Mouse (Mus musculus) liver, embryonic 13.5 days (tissue): ENCODE measurements at regions not wholly inside any gene's neighbourhood (a gene's known extent, or its start where the extent isn't known, plus 50 kb on each side); places are given as distances from the start of the nearest gene placed in this dataset.

Experiments
- ATAC-seq: fragments of 200-750 bp; cut with Nextera tagmentation; 2 replicates; pipeline ENCODE4 v1.8.0; 2017; ENCODE audit warnings: low read depth, mild to moderate bottlenecking, moderate number of reproducible peaks, moderate library complexity
- DNase-seq: peaks from one replicate; pipeline ENCODE4 v3.0.0; 2022
- H3K27ac ChIP-seq: fragments of 300-500 bp; sonication (generic); 2 replicates; pipeline ENCODE4 v1.5.1; 2015; ENCODE audit warnings: moderate library complexity, mild to moderate bottlenecking, inconsistent platforms
- H3K27me3 ChIP-seq: fragments of 300-500 bp; sonication (generic); 2 replicates; pipeline ENCODE4 v1.6.1; 2015; ENCODE audit warnings: mild to moderate bottlenecking, inconsistent platforms
- H3K36me3 ChIP-seq: fragments of 300-500 bp; sonication (generic); 2 replicates; pipeline ENCODE4 v1.6.1; 2015; ENCODE audit warnings: mild to moderate bottlenecking, inconsistent platforms
- H3K4me1 ChIP-seq: fragments of 300-500 bp; sonication (generic); replicated peaks from 2 replicates; pipeline ENCODE4 v1.6.1; 2015; ENCODE audit warnings: inconsistent platforms
- H3K4me2 ChIP-seq: fragments of 300-500 bp; sonication (generic); 2 replicates; pipeline ENCODE4 v1.6.1; 2015; ENCODE audit warnings: inconsistent platforms, mild to moderate bottlenecking, moderate library complexity
- H3K4me3 ChIP-seq: fragments of 300-500 bp; sonication (generic); replicated peaks from 2 replicates; pipeline ENCODE4 v1.5.1; 2015; ENCODE audit warnings: mild to moderate bottlenecking, inconsistent platforms
- H3K9ac ChIP-seq: fragments of 300-500 bp; sonication (generic); 2 replicates; pipeline ENCODE4 v1.6.1; 2015; ENCODE audit warnings: mild to moderate bottlenecking, inconsistent platforms
- H3K9me3 ChIP-seq: fragments of 300-500 bp; sonication (generic); replicated peaks from 2 replicates; pipeline ENCODE4 v1.6.1; 2016; ENCODE audit warnings: inconsistent platforms
- WGBS: fragments of 180-500 bp; shearing (Covaris S2); methylation state at CpG from one replicate; pipeline ENCODE4 v1.1.7; 2015; ENCODE audit not compliant: insufficient replicate concordance; 5-methylcytosine and 5-hydroxymethylcytosine counted together

DNA sequence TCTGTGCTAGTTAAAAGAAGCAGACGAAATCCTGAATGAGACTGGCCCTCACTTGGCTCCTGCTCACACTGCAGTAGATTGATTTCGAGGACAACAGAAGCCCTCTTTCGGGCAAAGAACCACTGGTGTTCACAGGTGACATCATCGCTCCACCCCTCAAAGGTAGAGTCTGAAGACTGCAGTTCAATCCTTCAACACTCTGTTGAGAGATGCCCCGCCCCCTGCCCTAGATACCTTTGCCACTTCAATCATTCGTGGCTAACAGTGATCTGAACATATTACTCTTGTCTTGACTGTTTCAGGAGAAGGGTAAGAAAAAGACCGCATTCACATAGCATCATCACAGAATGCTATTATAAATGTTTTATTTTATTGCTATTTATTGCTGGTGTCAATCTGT is 205.5 kb upstream of the Gadl1 start:
- Histone ChIP-seq H3K4me1 (peaks cover 7% of the 10 kb centered on the region; the same call in 1 of the 2 replicates), H3K27ac (no peak overlapping the region), H3K27me3 (no peaks in the 10 kb centered on the region), H3K4me3 (no peak overlapping the region), H3K9me3 (no peaks in the 10 kb centered on the region), H3K9ac (no peak overlapping the region), H3K4me2 (no peak overlapping the region), H3K36me3 (no peaks in the 10 kb centered on the region)
- no peak for DNase-seq
- WGBS, result 64% methylated on average over 7 of the region's 7 CpGs
- ATAC-seq, result no peak

DNA sequence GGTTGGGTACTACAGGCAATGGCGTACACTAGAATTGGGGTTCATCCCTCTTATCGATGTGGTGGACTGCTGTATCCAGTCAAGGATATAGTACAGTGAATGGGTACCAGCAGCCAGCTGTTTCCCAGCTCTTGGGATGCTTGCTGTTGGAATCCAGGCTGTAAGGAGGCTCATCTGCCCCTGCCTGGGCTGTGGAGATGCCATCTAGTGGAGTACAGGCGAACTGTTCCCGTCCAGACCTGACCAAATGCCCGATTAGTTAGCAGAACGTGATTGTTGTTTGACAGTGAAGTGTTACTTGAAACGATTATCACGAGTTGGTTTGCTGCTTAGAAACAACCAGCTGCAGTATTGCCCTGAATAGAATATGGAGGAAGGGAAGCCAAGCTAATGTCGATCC is 205.0 kb upstream of the Gadl1 start:
- Histone ChIP-seq H3K27me3 (no peaks in the 10 kb centered on the region), H3K4me2 (no peak overlapping the region), H3K4me1 (peaks cover 10% of the 10 kb centered on the region; the same call in 1 of the 2 replicates), H3K36me3 (no peaks in the 10 kb centered on the region), H3K4me3 (no peak overlapping the region), H3K9ac (no peak overlapping the region), H3K27ac (no peak overlapping the region), H3K9me3 (no peaks in the 10 kb centered on the region)
- ATAC-seq (0 out of 2 replicates have a peak, but pooled peaks have one; percentile 24), DNase-seq (no peak)
- WGBS, result 27% methylated on average over 9 of the region's 9 CpGs

DNA sequence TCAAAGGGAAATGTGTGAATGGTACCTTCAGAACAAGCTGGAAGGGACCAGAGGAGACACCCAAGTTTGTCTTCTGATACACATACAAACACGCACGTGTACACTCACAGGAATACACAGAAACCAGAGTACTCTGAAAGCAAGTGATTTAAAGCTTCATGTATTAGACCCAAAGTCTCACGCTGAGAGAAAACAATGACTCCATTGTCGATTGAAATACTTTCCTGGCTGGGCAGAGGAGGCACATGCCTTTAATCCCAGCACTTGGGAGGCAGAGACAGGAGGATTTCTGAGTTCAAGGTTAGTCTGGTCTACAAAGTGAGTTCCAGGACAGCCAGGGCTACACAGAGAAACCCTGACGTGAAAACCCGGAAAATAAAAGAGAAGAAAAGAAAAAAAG is 203.5 kb upstream of the Gadl1 start:
- Histone ChIP-seq H3K9me3 (no peaks in the 10 kb centered on the region), H3K4me1 (peaks cover 10% of the 10 kb centered on the region; the same call in 1 of the 2 replicates), H3K27ac (no peak overlapping the region), H3K4me3 (no peak overlapping the region), H3K36me3 (no peaks in the 10 kb centered on the region), H3K9ac (no peak overlapping the region), H3K27me3 (no peaks in the 10 kb centered on the region), H3K4me2 (no peak overlapping the region)
- no peak for ATAC-seq
- no peak for DNase-seq
- WGBS, result 57% methylated on average over 6 of the region's 6 CpGs

DNA sequence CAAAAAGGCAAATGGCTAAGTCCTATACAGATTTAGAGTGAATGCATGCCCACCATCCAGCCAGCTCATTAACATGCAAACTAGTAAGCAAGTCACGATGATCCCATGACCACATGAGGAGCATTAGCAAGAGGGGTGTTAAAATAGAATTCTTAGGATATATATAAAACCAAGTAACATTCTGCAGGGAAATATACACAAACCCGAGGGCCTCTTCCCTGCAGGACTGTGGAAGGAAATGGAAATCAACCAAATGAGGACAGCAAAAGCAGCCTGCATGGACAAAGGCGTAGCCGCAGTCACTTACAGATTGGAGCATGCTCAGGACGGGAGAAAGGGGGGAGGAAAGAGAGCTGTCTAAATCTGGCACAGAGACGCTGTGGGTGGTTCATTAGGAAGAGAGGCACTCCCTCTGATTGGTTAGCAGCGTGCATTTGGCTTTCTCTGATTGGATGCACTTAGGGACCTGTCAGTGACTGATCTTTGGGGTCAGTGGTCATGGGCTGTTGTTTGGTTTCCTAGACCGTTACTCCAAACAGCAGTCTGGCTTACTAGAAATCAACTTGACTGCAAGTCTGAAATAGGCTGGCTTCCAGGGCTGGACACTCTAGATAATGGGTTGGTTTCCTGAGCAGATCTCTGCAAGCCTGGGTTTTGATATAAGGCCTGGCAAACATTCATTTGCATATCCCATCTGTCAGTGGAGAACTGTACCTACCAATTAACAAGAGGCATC is 200.9 kb upstream of the Gadl1 start:
- Histone ChIP-seq H3K4me1 (peaks cover 10% of the 10 kb centered on the region; the same call in 1 of the 2 replicates), H3K27ac (no peak overlapping the region), H3K4me2 (no peak overlapping the region), H3K4me3 (no peak overlapping the region), H3K36me3 (no peaks in the 10 kb centered on the region), H3K9me3 (no peaks in the 10 kb centered on the region), H3K9ac (no peak overlapping the region), H3K27me3 (no peaks in the 10 kb centered on the region)
- WGBS, result 7% methylated on average over 8 of the region's 8 CpGs
- DNase-seq (peak; percentile 29), ATAC-seq (peak; percentile 83)

DNA sequence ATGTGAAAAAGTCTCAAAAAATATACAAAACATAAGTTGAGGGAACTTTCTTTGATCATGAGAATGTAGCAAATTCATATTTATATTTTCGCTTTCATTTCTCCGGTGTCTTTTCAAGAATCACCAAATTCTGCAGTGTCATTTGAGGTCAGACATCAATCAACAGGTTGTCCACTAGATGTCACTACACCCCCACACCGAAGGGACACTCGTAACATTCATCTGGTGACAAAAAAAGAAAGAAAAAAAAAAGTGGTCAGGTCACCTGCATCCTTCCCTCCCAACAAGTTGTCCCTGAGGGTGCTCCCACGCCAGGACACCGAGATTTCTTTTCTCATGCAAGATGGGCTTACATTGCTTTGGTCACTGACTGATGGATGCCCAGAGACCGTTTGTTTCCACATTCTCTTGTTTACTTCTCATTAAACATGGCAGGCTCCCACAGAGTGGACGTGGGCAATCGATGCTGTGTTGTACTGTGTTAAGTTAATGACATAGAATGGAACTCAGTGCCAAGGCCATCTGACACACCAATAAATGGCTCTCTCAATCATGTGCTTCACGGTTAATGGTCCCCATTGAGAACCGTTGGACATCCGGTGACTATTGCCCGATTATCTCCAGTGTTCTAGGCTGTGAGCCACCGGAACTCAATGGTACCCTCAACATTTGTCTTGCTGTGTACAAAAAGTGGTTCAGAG is 199.1 kb upstream of the Gadl1 start:
- Histone ChIP-seq H3K4me3 (no peak overlapping the region), H3K27me3 (no peaks in the 10 kb centered on the region), H3K4me2 (no peak overlapping the region), H3K9me3 (no peaks in the 10 kb centered on the region), H3K9ac (no peak overlapping the region), H3K27ac (no peak overlapping the region), H3K4me1 (peaks cover 10% of the 10 kb centered on the region; the same call in 1 of the 2 replicates), H3K36me3 (no peaks in the 10 kb centered on the region)
- WGBS, result 59% methylated on average over 14 of the region's 14 CpGs
- DNase-seq (no peak), ATAC-seq (no peak)

DNA sequence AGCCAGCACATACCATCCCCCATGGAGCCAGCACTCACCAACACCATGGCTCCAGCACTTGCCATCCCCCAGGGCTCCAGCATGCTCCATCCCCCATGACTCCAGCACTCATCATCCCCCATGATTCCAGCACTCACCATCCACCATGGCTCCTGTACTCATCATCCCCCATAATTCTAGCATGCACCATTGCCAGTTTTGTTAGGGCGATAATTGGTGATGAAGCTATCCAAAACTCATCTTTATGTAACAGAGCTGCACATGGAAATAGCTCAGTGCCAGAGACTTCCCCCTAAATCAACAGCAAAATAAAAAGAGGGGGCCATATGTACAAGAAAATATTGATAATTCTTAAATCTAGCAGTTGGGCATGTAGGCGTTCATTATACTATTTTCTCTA is 188.9 kb upstream of the Gadl1 start:
- H3K36me3 ChIP-seq, result no peaks in the 10 kb centered on the region
- H3K4me1 ChIP-seq, result no peaks in the 10 kb centered on the region
- H3K4me3 ChIP-seq, result no peak overlapping the region
- no peak for ATAC-seq
- no peak for DNase-seq
- 76% methylated on average over 2 of the region's 2 CpGs for WGBS
- H3K9me3 ChIP-seq, result no peaks in the 10 kb centered on the region
- H3K27me3 ChIP-seq, result no peaks in the 10 kb centered on the region
- no peak overlapping the region for H3K4me2 ChIP-seq
- no peak overlapping the region for H3K27ac ChIP-seq
- no peak overlapping the region for H3K9ac ChIP-seq

DNA sequence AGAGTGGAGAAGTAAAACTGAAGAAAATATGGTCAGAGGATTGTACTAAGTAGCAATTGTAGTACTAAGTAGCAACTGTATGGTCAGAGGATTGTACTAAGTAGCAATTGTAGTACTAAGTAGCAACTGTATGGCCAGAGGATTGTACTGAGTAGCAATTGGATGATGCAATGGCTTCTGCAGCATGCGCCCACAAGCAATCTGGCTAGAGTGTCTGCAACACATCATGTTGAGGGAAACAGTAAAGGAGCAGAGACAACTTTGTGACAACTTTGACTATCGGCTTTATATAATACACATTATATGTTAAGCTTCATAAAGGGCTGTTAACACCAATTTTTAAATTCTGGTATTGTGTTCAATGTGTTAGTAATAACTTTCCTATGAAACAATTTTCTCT is 188.4 kb upstream of the Gadl1 start:
- no peak overlapping the region for H3K9ac ChIP-seq
- H3K4me3 ChIP-seq, result no peak overlapping the region
- H3K4me2 ChIP-seq, result no peak overlapping the region
- H3K27me3 ChIP-seq, result no peaks in the 10 kb centered on the region
- H3K27ac ChIP-seq, result no peak overlapping the region
- DNase-seq (no peak), ATAC-seq (no peak)
- WGBS, result 75% methylated on average over 2 of the region's 2 CpGs
- no peaks in the 10 kb centered on the region for H3K9me3 ChIP-seq
- H3K36me3 ChIP-seq, result no peaks in the 10 kb centered on the region
- H3K4me1 ChIP-seq, result no peaks in the 10 kb centered on the region

DNA sequence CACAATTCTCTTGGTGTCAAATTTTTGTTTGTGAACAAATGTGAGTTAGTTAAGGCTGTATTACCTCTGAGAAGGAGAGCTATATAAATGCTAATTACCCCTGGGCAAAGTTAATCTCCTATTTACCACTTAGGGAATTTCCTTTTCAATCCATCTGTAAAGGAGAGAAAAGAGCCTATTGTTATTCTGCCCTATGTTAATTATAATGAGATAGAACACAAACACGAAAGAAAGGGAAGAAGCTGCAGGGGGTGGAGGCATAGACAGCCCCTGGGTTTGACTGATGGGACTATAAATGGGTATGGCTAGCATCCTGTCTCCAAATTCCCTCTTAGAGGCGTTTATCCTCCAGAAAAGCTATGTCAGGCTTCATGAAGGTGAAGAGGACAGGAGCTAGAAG is 185.2 kb upstream of the Gadl1 start:
- H3K9ac ChIP-seq, result no peak overlapping the region
- H3K9me3 ChIP-seq, result no peaks in the 10 kb centered on the region
- no peaks in the 10 kb centered on the region for H3K36me3 ChIP-seq
- DNase-seq, result no peak
- no peak overlapping the region for H3K27ac ChIP-seq
- no peak for ATAC-seq
- H3K4me1 ChIP-seq, result no peaks in the 10 kb centered on the region
- 37% methylated on average over 2 of the region's 2 CpGs for WGBS
- H3K4me2 ChIP-seq, result no peak overlapping the region
- no peak overlapping the region for H3K4me3 ChIP-seq
- no peaks in the 10 kb centered on the region for H3K27me3 ChIP-seq

DNA sequence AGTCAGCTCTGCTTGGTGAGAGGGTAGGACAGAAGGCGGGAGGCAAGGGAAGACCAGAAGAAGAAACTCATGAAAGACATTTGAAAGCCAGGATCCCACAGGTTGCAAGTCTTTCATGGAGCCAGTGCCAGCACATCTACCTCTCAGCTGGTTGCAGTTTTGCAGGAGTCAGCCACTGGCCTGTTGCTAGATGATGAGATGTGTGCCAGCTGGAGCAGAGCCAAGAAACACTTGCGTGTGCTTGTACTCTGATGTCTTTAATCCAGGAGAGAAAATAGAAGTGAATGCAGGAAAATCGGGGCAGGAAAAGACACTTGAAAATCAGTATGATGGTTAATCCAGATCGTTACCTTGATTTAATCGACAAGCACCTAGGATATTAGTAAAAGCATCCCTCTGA is 181.9 kb upstream of the Gadl1 start:
- Histone ChIP-seq H3K4me2 (no peak overlapping the region), H3K9me3 (no peaks in the 10 kb centered on the region), H3K27ac (no peak overlapping the region), H3K9ac (no peak overlapping the region), H3K4me3 (no peak overlapping the region), H3K36me3 (no peaks in the 10 kb centered on the region), H3K4me1 (no peaks in the 10 kb centered on the region), H3K27me3 (no peaks in the 10 kb centered on the region)
- ATAC-seq (no peak), DNase-seq (no peak)
- 66% methylated on average over 5 of the region's 5 CpGs for WGBS

DNA sequence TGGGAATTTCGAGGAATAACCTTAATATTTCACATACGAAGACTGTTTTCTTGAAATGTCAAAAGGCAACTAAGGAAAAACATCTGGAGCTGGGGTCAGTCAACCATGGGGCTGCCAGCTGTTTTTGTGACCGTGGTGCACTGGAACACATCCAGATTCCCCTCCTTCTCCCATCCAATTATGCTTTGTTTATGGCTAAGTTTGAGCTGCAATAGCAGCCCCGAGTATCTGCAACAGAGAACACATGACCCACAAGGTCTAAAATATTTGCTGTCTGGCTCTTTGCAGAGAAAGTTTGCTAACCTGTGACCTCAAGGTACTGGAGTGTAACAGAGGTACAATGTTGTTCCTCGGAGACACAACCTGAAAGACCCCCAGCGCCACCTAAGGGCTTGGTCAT is 177.7 kb upstream of the Gadl1 start:
- Histone ChIP-seq H3K4me1 (no peaks in the 10 kb centered on the region), H3K27me3 (no peaks in the 10 kb centered on the region), H3K9me3 (no peaks in the 10 kb centered on the region), H3K4me3 (no peak overlapping the region), H3K36me3 (no peaks in the 10 kb centered on the region), H3K27ac (no peak overlapping the region), H3K4me2 (no peak overlapping the region), H3K9ac (no peak overlapping the region)
- ATAC-seq (no peak), DNase-seq (no peak)
- 57% methylated on average over 6 of the region's 6 CpGs for WGBS

DNA sequence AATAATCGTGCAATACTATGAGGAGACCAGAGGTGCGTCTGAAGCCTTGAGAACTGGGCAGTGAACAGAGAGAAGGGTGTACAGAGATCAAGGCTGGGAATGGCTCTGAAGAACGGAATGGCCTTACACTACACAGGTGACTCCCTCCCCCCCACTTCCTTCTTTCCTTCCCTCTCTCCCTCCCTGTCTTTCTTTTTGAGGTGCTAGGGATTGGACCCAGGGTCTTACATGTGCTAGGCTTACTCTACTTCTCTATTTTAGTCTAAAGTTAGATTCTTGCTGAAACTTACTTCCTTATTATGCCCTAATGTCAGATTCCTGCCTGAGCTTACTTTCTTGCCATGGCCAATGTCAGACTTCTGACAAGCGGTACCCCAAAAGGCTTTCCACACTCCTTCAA is 176.2 kb upstream of the Gadl1 start:
- Histone ChIP-seq H3K36me3 (no peaks in the 10 kb centered on the region), H3K4me3 (no peak overlapping the region), H3K27me3 (no peaks in the 10 kb centered on the region), H3K9me3 (no peaks in the 10 kb centered on the region), H3K4me1 (no peaks in the 10 kb centered on the region), H3K27ac (no peak overlapping the region), H3K9ac (no peak overlapping the region), H3K4me2 (no peak overlapping the region)
- 45% methylated on average over 4 of the region's 4 CpGs for WGBS
- ATAC-seq (no peak), DNase-seq (no peak)

DNA sequence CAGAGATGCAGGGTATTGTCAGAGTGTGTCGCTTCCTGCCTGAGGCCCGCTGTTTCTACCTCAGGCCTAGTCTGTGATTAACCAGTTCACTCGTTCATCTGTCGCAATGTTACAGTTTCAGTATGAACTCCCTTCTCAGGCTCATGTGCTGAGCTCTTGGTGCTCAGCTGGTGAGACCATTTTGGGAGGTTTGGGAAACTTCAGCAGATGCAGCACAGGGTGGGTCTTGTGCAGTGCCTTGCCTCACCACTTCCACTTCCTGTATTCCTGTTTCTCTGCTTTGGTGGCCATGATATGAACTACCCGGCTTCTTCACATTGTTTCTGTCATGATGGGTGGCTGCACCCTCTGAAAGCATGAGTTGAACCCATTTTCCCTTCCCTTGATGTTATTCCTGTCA is 169.3 kb upstream of the Gadl1 start:
- WGBS, result 60% methylated on average over 5 of the region's 5 CpGs

More for the DNA sequence above, 169.3 kb upstream of the Gadl1 start:
- ATAC-seq (no peak), DNase-seq (no peak)
- H3K9ac ChIP-seq, result no peak overlapping the region
- no peak overlapping the region for H3K4me3 ChIP-seq
- no peaks in the 10 kb centered on the region for H3K4me1 ChIP-seq
- H3K27me3 ChIP-seq, result no peaks in the 10 kb centered on the region
- no peak overlapping the region for H3K27ac ChIP-seq
- no peak overlapping the region for H3K4me2 ChIP-seq
- H3K9me3 ChIP-seq, result no peaks in the 10 kb centered on the region
- no peaks in the 10 kb centered on the region for H3K36me3 ChIP-seq
